Mouse (Mus musculus): ENCODE results near the gene Abca3.

DNA sequence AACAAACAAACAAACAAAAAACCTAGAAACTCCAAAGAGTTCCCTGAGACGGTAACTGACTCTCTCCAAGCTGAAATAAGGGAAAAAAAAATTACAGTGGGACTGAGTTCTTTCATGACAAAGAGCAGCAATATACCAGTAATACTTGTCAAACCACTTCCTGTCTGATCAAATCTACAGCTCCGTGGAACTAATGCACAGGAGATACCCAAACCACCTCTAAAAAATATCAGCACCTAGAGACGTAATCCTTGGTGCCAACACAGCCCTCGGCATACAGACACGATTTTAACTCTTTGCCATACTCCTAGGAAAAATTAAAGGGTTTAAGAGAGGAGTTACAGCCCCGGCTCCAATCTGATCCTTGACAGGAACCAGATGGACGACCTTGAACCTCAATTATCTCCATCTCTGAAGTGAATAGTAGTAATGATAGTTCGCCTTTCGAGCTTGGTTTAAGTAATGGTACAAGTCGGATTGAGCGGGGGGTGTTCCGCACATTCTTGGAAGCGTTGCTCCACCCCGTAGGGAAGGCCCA is 102.5 kb downstream of the Abca3 start:
- TF ChIP-seq CTCF (IDR thresholded peaks at IDR 0.05) (no peak), EP300 (IDR thresholded peaks at IDR 0.05; ENCODE audit: insufficient read depth, low read depth, low read length) (no peak)

Data from heart, adult 2 months (tissue).